Mouse (Mus musculus) heart, embryonic 15.5 days (tissue): Measurements from ENCODE around the gene Pias3. TPM values are rescaled to one million over a fixed set of nuclear protein-coding genes. Genes with fewer than 3 reads are reported as not detected.
"Not testable (repeated sequence)": the region's sequence is repeated elsewhere in the genome, so short reads cannot be mapped to it uniquely, and the experiment has no call there.

Experiments
- ATAC-seq: fragments of 200-750 bp; cut with Nextera tagmentation; replicated peaks from 2 replicates; pipeline ENCODE4 v1.8.0; 2017; ENCODE audit warnings: low read depth, moderate TSS enrichment; ENCODE audit not compliant: insufficient number of reproducible peaks, insufficient read depth, low FRiP score
- H3K27ac ChIP-seq: fragments of 300-500 bp; sonication (generic); 2 replicates; pipeline ENCODE4 v1.5.1; 2015; ENCODE audit warnings: mild to moderate bottlenecking, inconsistent platforms
- H3K27me3 ChIP-seq: fragments of 300-500 bp; sonication (generic); 2 replicates; pipeline ENCODE4 v1.6.1; 2015; ENCODE audit warnings: inconsistent platforms
- H3K36me3 ChIP-seq: fragments of 300-500 bp; sonication (generic); 2 replicates; pipeline ENCODE4 v1.6.1; 2015; ENCODE audit warnings: mild to moderate bottlenecking, inconsistent platforms
- H3K4me1 ChIP-seq: fragments of 300-500 bp; sonication (generic); replicated peaks from 2 replicates; pipeline ENCODE4 v1.6.1; 2015; ENCODE audit warnings: inconsistent platforms
- H3K4me2 ChIP-seq: fragments of 300-500 bp; sonication (generic); 2 replicates; pipeline ENCODE4 v1.6.1; 2015; ENCODE audit warnings: inconsistent platforms, mild to moderate bottlenecking, moderate library complexity
- H3K4me3 ChIP-seq: fragments of 300-500 bp; sonication (generic); 2 replicates; pipeline ENCODE4 v1.5.1; 2015; ENCODE audit warnings: mild to moderate bottlenecking, inconsistent platforms
- H3K9ac ChIP-seq: fragments of 300-500 bp; sonication (generic); 2 replicates; pipeline ENCODE4 v1.6.1; 2015; ENCODE audit warnings: mild to moderate bottlenecking, inconsistent platforms
- H3K9me3 ChIP-seq: fragments of 300-500 bp; sonication (generic); replicated peaks from 2 replicates; pipeline ENCODE4 v1.6.1; 2016; ENCODE audit warnings: inconsistent platforms
- WGBS: fragments of 180-500 bp; shearing (Covaris S2); methylation state at CpG from one replicate; pipeline ENCODE4 v1.1.7; 2015; ENCODE audit warnings: mixed read lengths; 5-methylcytosine and 5-hydroxymethylcytosine counted together
- polyA plus RNA-seq: library from polyadenylated mRNA; unstranded; fragments of >200 nt; fragmentation: Nextera tagmentation; extraction: Ambion mirVana; gene quantifications from 2 replicates; pipeline ENCODE4 v1.2.1, GENCODE M21; 2015

Pias3 gene
- polyA plus RNA-seq, 1 experiment from 2014 or later, result 33.2 TPM

GRCm38 (mm10) chr3:96733984-96734383, 37.8 kb downstream of the Pias3 start:
- H3K4me1 ChIP-seq, result peaks cover 23% of the 10 kb centered on the region
- no peak for ATAC-seq
- H3K4me3 ChIP-seq, result no peak overlapping the region
- H3K4me2 ChIP-seq, result no peak overlapping the region
- H3K9me3 ChIP-seq, result no peaks in the 10 kb centered on the region
- no peak overlapping the region for H3K27ac ChIP-seq
- H3K9ac ChIP-seq, result no peak overlapping the region
- no peaks in the 10 kb centered on the region for H3K27me3 ChIP-seq
- 89% methylated on average over 1 of the region's 1 CpGs for WGBS
- H3K36me3 ChIP-seq, result no peaks in the 10 kb centered on the region

GRCm38 (mm10) chr3:96735200-96735599, 39.0 kb downstream of the Pias3 start:
- Histone ChIP-seq H3K9me3 (no peaks in the 10 kb centered on the region), H3K4me3 (no peak overlapping the region), H3K27me3 (no peaks in the 10 kb centered on the region), H3K27ac (no peak overlapping the region), H3K36me3 (no peaks in the 10 kb centered on the region), H3K4me1 (peaks cover 14% of the 10 kb centered on the region), H3K4me2 (no peak overlapping the region), H3K9ac (no peak overlapping the region)
- ATAC-seq, result no peak
- WGBS, result 81% methylated on average over 2 of the region's 2 CpGs

- Histone ChIP-seq H3K36me3 (no peaks in the 10 kb centered on the region), H3K27ac (no peak overlapping the region)
- no peak for ATAC-seq
These were observed 41.0 kb downstream of the Pias3 start for GRCm38 (mm10) chr3:96737013-96737740.

GRCm38 (mm10) chr3:96737995-96738394, 41.8 kb downstream of the Pias3 start:
- Histone ChIP-seq H3K4me1 (peaks cover 7% of the 10 kb centered on the region), H3K9ac (no peak overlapping the region), H3K9me3 (no peaks in the 10 kb centered on the region), H3K36me3 (no peaks in the 10 kb centered on the region), H3K27ac (no peak overlapping the region), H3K4me2 (no peak overlapping the region), H3K4me3 (no peak overlapping the region), H3K27me3 (no peaks in the 10 kb centered on the region)
- no peak for ATAC-seq
- 83% methylated on average over 1 of the region's 1 CpGs for WGBS

More at GRCm38 (mm10) chr3:96737013-96737740, 41.0 kb downstream of the Pias3 start:
- no peaks in the 10 kb centered on the region for H3K27me3 ChIP-seq
- no peak overlapping the region for H3K9ac ChIP-seq
- H3K4me3 ChIP-seq, result no peak overlapping the region
- no peaks in the 10 kb centered on the region for H3K9me3 ChIP-seq
- 32% methylated on average over 1 of the region's 1 CpGs for WGBS
- H3K4me1 ChIP-seq, result peaks cover 7% of the 10 kb centered on the region
- H3K4me2 ChIP-seq, result no peak overlapping the region

- not testable (repeated sequence) for H3K4me3 ChIP-seq, H3K36me3 ChIP-seq, H3K9me3 ChIP-seq, H3K4me2 ChIP-seq, H3K9ac ChIP-seq, H3K27ac ChIP-seq, ATAC-seq, H3K4me1 ChIP-seq, H3K27me3 ChIP-seq
These were observed 44.1 kb downstream of the Pias3 start for GRCm38 (mm10) chr3:96740279-96740678.

GRCm38 (mm10) chr3:96744348-96744747, 48.2 kb downstream of the Pias3 start:
- no peak for ATAC-seq
- peaks cover 4% of the 10 kb centered on the region; the same call in 1 of the 2 replicates for H3K4me1 ChIP-seq
- no peaks in the 10 kb centered on the region for H3K9me3 ChIP-seq
- no peak overlapping the region for H3K27ac ChIP-seq
- no peak overlapping the region for H3K4me2 ChIP-seq
- H3K27me3 ChIP-seq, result no peaks in the 10 kb centered on the region
- H3K9ac ChIP-seq, result no peak overlapping the region
- WGBS, result 92% methylated on average over 3 of the region's 3 CpGs
- H3K4me3 ChIP-seq, result no peak overlapping the region
- no peaks in the 10 kb centered on the region for H3K36me3 ChIP-seq

- no peak for ATAC-seq
- WGBS, result 49% methylated on average over 1 of the region's 1 CpGs
- H3K4me3 ChIP-seq, result no peak overlapping the region
These were observed 50.6 kb downstream of the Pias3 start for GRCm38 (mm10) chr3:96746829-96747228.

More at GRCm38 (mm10) chr3:96746829-96747228, 50.6 kb downstream of the Pias3 start:
- Histone ChIP-seq H3K27me3 (no peaks in the 10 kb centered on the region), H3K27ac (no peak overlapping the region), H3K9ac (no peak overlapping the region), H3K4me2 (no peak overlapping the region), H3K9me3 (no peaks in the 10 kb centered on the region), H3K4me1 (peaks cover 4% of the 10 kb centered on the region; the same call in 1 of the 2 replicates), H3K36me3 (no peaks in the 10 kb centered on the region)

Other genes starting within 250 kb of the Pias3 start
- 0.53 and 1.0 TPM in 2 replicates for gene BC107364, start 244.1 kb upstream of the Pias3 start, polyA plus RNA-seq
- 7.9 and 8.0 TPM in 2 replicates for gene Hfe2, start 171.2 kb upstream of the Pias3 start, polyA plus RNA-seq
- gene Txnip, start 138.4 kb upstream of the Pias3 start, polyA plus RNA-seq, result 206 and 208 TPM in 2 replicates
- gene Gm16253, start 119.4 kb upstream of the Pias3 start, polyA plus RNA-seq, result 1.3 and 1.6 TPM in 2 replicates
- gene Polr3gl, start 102.2 kb upstream of the Pias3 start, polyA plus RNA-seq, result 34.8 and 38.3 TPM in 2 replicates
- 6.7 TPM in 2 replicates for gene Ankrd34a, start 99.7 kb upstream of the Pias3 start, polyA plus RNA-seq
- gene Lix1l, start 95.2 kb upstream of the Pias3 start, polyA plus RNA-seq, result 5.3 and 5.5 TPM in 2 replicates
- 73.9 and 78.7 TPM in 2 replicates for gene Rbm8a, start 66.5 kb upstream of the Pias3 start, polyA plus RNA-seq
- gene Pex11b, start 61.0 kb upstream of the Pias3 start, polyA plus RNA-seq, result 35.5 and 37.6 TPM in 2 replicates
- gene Gm42957, start 60.9 kb upstream of the Pias3 start, polyA plus RNA-seq, result 0.10 and 0.15 TPM in 2 replicates
- 1.00 and 1.2 TPM in 2 replicates for gene Itga10, start 50.8 kb upstream of the Pias3 start, polyA plus RNA-seq
- gene Ankrd35, start 26.3 kb upstream of the Pias3 start, polyA plus RNA-seq, result 0.31 and 0.56 TPM in 2 replicates
- 6.6 and 7.0 TPM in 2 replicates for gene Nudt17, start 12.2 kb downstream of the Pias3 start, polyA plus RNA-seq
- 23.6 and 28.6 TPM in 2 replicates for gene Polr3c, start 31.2 kb downstream of the Pias3 start, polyA plus RNA-seq
- gene Rnf115, start 31.3 kb downstream of the Pias3 start, polyA plus RNA-seq, result 33.4 and 40.5 TPM in 2 replicates
- 0.38 TPM in 1 of 2 replicates, not detected in the other for gene Pdzk1, start 132.9 kb downstream of the Pias3 start, polyA plus RNA-seq
- 0.60 and 4.0 TPM in 2 replicates for gene Cd160, start 133.0 kb downstream of the Pias3 start, polyA plus RNA-seq
- 78.7 and 103 TPM in 2 replicates for gene Gja5, start 208.3 kb downstream of the Pias3 start, polyA plus RNA-seq
- 24.6 and 28.6 TPM in 2 replicates for gene Gpr89, start 209.0 kb downstream of the Pias3 start, polyA plus RNA-seq
- not detected in 2 replicates for gene Gja8, start 229.6 kb downstream of the Pias3 start, polyA plus RNA-seq